Mouse (Mus musculus) gastrocnemius, adult 8-10 months (tissue): ENCODE results near the gene Tmem94. TPM values are rescaled to one million over a fixed set of nuclear protein-coding genes. Genes with fewer than 3 reads are reported as not detected.
A peak's percentile ranks its signal among the peaks of the same experiment; 100 is the strongest.
"Not testable (repeated sequence)": the region's sequence is repeated elsewhere in the genome, so short reads cannot be mapped to it uniquely, and the experiment has no call there.

Experiments used
- DNase-seq, 2 experiments: peaks; one replicate each; pipeline ENCODE4 v3.0.0; 2022; ENCODE audit warnings: low spot score in 2 of 2
- total RNA-seq, 4 experiments: library from RNA; stranded (reverse); gene quantifications; 2 replicates each; pipeline ENCODE4 v1.2.4; 2022

The Tmem94 gene
- total RNA-seq = 100 to 1,000 TPM in 3 of 4 experiments, 10 to 100 TPM in 1; 90.5 to 118 (median 104) TPM

GRCm38 (mm10) chr11:115765103-115765606 is at the start of gene Tmem94:
Tmem94 (plus strand) TSS chr11:115765433.
- peak; percentile 94 to 95 for DNase-seq

- no peak for DNase-seq
Measured at GRCm38 (mm10) chr11:115716410-115717338, 48.6 kb upstream of the Tmem94 start.

GRCm38 (mm10) chr11:115717660-115718390 is 47.4 kb upstream of the Tmem94 start:
- no peak for DNase-seq

- DNase-seq = peak; percentile 59 to 62
Measured at GRCm38 (mm10) chr11:115722638-115723037, 42.6 kb upstream of the Tmem94 start.

GRCm38 (mm10) chr11:115723231-115723630 is 42.0 kb upstream of the Tmem94 start:
- DNase-seq = no peak

GRCm38 (mm10) chr11:115734041-115734686 is 31.1 kb upstream of the Tmem94 start:
- no peak for DNase-seq

GRCm38 (mm10) chr11:115737608-115738208 is 27.5 kb upstream of the Tmem94 start:
- no peak for DNase-seq

GRCm38 (mm10) chr11:115738275-115738885 is 26.9 kb upstream of the Tmem94 start:
- no peak for DNase-seq

- DNase-seq = no peak
Measured at GRCm38 (mm10) chr11:115741070-115741469, 24.2 kb upstream of the Tmem94 start.

- DNase-seq = no peak
Measured at GRCm38 (mm10) chr11:115742926-115743325, 22.3 kb upstream of the Tmem94 start.

- no peak for DNase-seq
Measured at GRCm38 (mm10) chr11:115744385-115744784, 20.8 kb upstream of the Tmem94 start.

GRCm38 (mm10) chr11:115746109-115746508 is 19.1 kb upstream of the Tmem94 start:
- no peak for DNase-seq

- DNase-seq = no peak
Measured at GRCm38 (mm10) chr11:115746762-115747161, 18.5 kb upstream of the Tmem94 start.

- no peak for DNase-seq
Measured at GRCm38 (mm10) chr11:115747351-115747750, 17.9 kb upstream of the Tmem94 start.

GRCm38 (mm10) chr11:115749834-115750233 is 15.4 kb upstream of the Tmem94 start:
- no peak for DNase-seq

- no peak for DNase-seq
Measured at GRCm38 (mm10) chr11:115751725-115752124, 13.5 kb upstream of the Tmem94 start.

- no peak for DNase-seq
Measured at GRCm38 (mm10) chr11:115752653-115753052, 12.6 kb upstream of the Tmem94 start.

- DNase-seq = no peak
Measured at GRCm38 (mm10) chr11:115753485-115753884, 11.7 kb upstream of the Tmem94 start.

GRCm38 (mm10) chr11:115762176-115762575 is 3.1 kb upstream of the Tmem94 start:
- DNase-seq = not testable (repeated sequence)

GRCm38 (mm10) chr11:115764698-115765097 is 535 bp upstream of the Tmem94 start:
- no peak for DNase-seq
